Mouse (Mus musculus) spleen, adult 2 months (tissue): ENCODE results near the gene Hmgcs1.

ENCODE experiments used
- CTCF ChIP-seq: fragments of 200-500 bp; IDR thresholded peaks from 2 replicates; pipeline ENCODE4 v1.5.1; 2011; ENCODE audit warnings: mild to moderate bottlenecking, inconsistent platforms; ENCODE audit not compliant: insufficient read depth, insufficient read length, insufficient replicate concordance; ENCODE audit errors: extremely low read depth
- POLR2A ChIP-seq: fragments of 200-500 bp; IDR thresholded peaks from 2 replicates; pipeline ENCODE4 v1.6.1; 2011; ENCODE audit warnings: low read depth, low read length, inconsistent platforms

DNA sequence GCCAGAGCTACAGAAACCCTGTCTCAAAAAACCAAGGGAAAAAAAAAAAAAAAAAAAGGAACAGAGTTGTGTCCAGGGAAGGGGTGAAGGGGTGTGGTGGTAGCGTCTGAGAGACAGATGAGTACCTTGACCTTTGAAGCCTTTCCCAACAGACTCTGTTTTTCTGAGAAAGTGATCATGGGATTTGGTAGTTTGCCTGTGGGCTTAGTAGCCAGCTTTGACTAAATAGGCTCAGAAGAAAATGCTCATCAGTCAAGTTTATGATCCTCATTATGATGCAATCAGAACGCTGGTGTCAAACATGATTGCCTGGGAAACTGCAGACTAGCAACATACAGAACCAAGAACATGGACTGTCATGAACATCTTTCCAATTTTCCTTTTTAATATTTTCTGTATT is 10.5 kb upstream of the Hmgcs1 start:
- no peak for TF ChIP-seq POLR2A
- no peak for TF ChIP-seq CTCF
